Mouse (Mus musculus) megakaryocyte, embryonic 14.5 days (primary cell): ENCODE measurements around the gene Babam2. TPM values are rescaled to one million over a fixed set of nuclear protein-coding genes. Genes with fewer than 3 reads are reported as not detected.
"Not testable (repeated sequence)": the region's sequence is repeated elsewhere in the genome, so short reads cannot be mapped to it uniquely, and the experiment has no call there.

Experiments used
- H3K27me3 ChIP-seq: replicated peaks from 2 replicates; pipeline ENCODE3; 2012; ENCODE audit warnings: inconsistent platforms
- H3K36me3 ChIP-seq: replicated peaks from 2 replicates; pipeline ENCODE3; 2012; ENCODE audit warnings: low read length, inconsistent platforms, mixed read lengths
- H3K4me1 ChIP-seq: 2 replicates; pipeline ENCODE4 v1.6.1; 2012; ENCODE audit warnings: inconsistent platforms
- H3K4me3 ChIP-seq: replicated peaks from 2 replicates; pipeline ENCODE3; 2012; ENCODE audit warnings: moderate library complexity, mild to moderate bottlenecking, inconsistent platforms
- H3K9me3 ChIP-seq: 2 replicates; pipeline ENCODE4 v1.6.1; 2012; ENCODE audit warnings: inconsistent platforms
- FLI1 ChIP-seq: IDR thresholded peaks from 2 replicates; pipeline ENCODE4 v1.6.1; 2012; ENCODE audit warnings: low read length, inconsistent platforms, mixed read lengths
- GATA1 ChIP-seq: IDR thresholded peaks from 3 replicates; pipeline ENCODE4 v1.6.1; 2012; ENCODE audit warnings: mixed read lengths, low read length, inconsistent platforms, borderline replicate concordance
- polyA plus RNA-seq: library from polyadenylated mRNA; stranded (reverse); fragments of >175 nt; gene quantifications from 2 replicates; pipeline ENCODE4 v1.2.3, GENCODE M21; 2012; ENCODE audit warnings: low replicate concordance; ENCODE audit not compliant: insufficient read depth

Gene Babam2
- polyA plus RNA-seq, 1 experiment: 87.2 TPM

DNA sequence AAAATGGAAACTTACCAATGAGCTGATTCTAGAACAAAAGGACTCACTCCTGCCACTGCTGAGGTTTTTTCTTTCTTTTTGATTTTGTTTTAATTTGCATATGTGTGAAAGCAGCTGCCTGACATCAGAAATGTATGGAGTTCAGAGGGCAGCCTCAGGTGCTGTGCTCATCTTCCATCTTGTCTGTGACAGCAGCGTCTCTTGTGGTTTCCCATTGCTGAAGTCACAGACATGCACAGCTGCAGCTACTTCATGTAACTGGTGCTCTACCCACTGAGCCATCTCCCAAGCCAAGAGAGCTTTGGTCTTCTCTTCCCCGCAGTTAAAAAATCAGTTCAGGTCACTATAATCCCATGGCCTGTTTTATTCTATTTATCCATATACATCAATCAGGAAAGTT lies 266.4 kb downstream of the Babam2 start:
- Histone ChIP-seq H3K4me1 (peaks cover 15% of the 10 kb centered on the region), H3K36me3 (no peaks in the 10 kb centered on the region), H3K4me3 (no peak overlapping the region), H3K27me3 (no peaks in the 10 kb centered on the region), H3K9me3 (no peaks in the 10 kb centered on the region)
- no peak for TF ChIP-seq FLI1
- TF ChIP-seq GATA1: no peak

DNA sequence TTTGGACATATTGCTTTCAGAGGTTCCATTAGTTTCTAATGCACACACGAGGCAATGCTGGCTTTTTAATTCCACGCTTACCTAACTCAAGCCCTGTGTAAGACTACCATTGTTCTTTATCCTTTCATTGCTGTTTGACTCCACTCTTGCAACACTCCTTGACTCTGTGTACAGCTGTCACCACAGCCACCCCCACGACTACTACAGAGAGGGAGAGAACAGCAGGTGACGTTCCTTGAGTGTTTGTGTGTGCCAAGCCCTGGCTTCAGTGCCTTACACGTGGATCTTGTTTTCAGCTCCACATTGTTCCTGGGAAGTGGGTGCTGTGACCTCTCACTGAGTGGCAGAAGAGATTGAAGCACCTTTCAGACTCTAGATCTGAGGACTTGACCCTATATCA lies 269.3 kb downstream of the Babam2 start:
- H3K4me3 ChIP-seq: no peak overlapping the region
- peaks cover 22% of the 10 kb centered on the region for H3K4me1 ChIP-seq
- TF ChIP-seq GATA1 (no peak), FLI1 (no peak)
- H3K36me3 ChIP-seq: peaks cover 2% of the 10 kb centered on the region
- no peaks in the 10 kb centered on the region for H3K9me3 ChIP-seq
- no peaks in the 10 kb centered on the region for H3K27me3 ChIP-seq

DNA sequence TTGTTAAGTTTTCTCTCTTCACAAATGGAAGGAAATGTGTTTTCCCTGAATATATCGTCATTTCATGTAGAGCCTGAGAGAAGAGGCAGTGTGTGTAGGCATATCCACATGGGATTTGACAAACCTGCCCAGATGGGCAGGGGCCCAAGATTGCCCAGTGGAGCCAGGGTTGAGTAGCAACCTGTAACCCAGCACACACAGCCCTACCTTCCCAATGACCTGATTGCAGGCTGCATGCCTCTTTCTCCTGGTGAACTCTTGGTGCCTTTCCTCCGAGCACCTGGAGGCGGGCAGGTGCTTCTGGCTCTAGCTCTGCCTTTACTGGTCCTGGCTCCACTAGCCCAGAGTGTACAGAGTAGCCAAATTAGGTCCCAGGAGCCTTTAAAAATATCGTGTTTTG lies 270.0 kb downstream of the Babam2 start:
- no peak for TF ChIP-seq FLI1
- no peak for TF ChIP-seq GATA1
- Histone ChIP-seq H3K4me3 (no peak overlapping the region), H3K36me3 (peaks cover 5% of the 10 kb centered on the region), H3K9me3 (no peaks in the 10 kb centered on the region), H3K27me3 (no peaks in the 10 kb centered on the region), H3K4me1 (peaks cover 21% of the 10 kb centered on the region)

DNA sequence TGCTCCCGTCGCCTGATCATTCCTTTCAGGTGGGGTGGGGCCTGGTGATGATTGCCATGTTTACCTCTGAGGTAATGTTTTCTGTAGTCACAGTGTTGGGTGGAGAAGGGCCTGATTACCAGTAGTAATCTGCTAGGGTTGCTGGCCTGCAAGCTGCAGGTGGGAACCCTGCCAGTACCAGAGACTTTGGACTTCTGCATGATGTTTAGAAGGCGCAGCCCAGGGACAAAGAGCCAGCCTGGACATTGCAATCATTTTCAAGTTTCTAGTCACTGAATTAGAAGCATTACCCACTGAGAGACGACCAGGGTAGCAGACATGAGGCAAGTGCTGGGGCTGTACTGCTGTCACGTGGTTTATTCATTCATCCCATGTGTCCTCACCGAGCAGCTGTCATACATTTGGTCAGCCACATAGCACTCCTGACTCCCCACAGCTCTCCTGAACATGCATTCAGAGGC lies 270.6 kb downstream of the Babam2 start:
- Histone ChIP-seq H3K4me3 (no peak overlapping the region), H3K27me3 (no peaks in the 10 kb centered on the region), H3K9me3 (no peaks in the 10 kb centered on the region), H3K4me1 (peaks cover 23% of the 10 kb centered on the region), H3K36me3 (peaks cover 5% of the 10 kb centered on the region)
- TF ChIP-seq FLI1 (no peak), GATA1 (no peak)

DNA sequence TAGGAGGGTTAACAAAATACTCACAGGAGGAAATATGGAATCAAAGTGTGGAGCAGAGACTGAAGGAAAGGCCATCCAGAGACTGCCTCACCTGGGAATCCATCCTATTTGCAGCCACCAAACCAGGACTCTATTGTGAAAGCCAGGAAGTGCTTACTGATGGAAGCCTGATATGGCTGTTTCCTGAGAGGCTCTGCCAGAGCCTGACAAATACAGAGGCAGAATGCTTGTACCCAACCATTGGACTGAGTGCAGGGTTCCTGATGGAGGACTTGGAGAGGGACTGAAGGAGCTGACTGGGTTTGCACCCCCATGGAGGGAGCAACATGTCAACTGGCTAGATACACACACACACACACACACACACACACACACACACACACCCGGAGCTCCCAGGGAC lies 274.9 kb downstream of the Babam2 start:
- not testable (repeated sequence) for H3K9me3 ChIP-seq, H3K4me3 ChIP-seq, H3K36me3 ChIP-seq, H3K27me3 ChIP-seq
- peaks cover 14% of the 10 kb centered on the region for H3K4me1 ChIP-seq

DNA sequence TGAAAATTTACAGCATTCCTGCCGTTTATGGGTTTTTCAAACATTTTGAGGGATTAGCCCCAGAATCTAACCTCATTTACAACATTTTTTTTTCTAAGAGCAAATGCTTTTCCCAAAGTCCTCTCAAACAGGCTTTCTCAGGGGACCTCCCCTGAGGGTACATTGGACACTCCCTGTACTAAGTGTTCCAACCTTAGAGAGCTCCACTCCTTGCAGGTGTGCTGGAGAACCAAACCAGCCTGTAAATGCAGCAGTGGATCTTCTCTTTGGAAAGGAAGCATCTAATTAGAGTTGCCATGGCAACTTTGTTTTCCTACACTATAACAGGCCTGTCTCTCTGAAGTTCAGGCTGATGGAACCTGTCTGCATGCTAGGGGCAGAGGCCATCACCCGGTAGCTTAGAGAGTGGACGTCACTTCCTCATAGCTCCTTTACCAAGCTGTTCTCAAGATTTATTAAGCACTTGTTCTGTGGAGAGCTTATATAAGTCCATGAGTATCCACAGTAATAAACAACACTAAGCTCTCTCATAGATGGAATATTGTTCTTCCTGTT lies 277.2 kb downstream of the Babam2 start:
- Histone ChIP-seq H3K27me3 (no peaks in the 10 kb centered on the region), H3K4me1 (peaks cover 14% of the 10 kb centered on the region)
- TF ChIP-seq FLI1: no peak
- TF ChIP-seq GATA1: no peak

DNA sequence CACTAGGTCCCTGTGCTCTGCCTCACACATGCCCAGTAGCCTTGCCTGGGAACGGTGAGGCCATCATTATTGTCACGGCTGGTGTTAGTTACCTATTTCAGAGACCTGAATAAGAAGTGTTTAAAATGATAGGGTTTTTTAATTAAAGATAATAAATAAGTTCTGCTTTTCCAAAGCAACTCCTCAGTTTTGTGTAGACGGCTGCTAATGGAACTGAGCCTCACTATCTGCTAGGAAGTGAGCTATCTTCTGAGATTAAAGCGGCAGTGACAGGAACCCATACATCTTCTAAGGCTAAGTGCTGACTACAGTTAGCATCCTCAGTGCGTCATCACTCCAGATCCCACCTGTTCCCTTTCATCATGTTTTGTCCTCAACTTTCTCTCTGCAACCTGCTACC lies 284.6 kb downstream of the Babam2 start:
- Histone ChIP-seq H3K36me3 (peaks cover 6% of the 10 kb centered on the region), H3K4me3 (no peak overlapping the region), H3K9me3 (no peaks in the 10 kb centered on the region), H3K4me1 (peaks cover 31% of the 10 kb centered on the region), H3K27me3 (no peaks in the 10 kb centered on the region)
- TF ChIP-seq GATA1: no peak

More for the DNA sequence above, 277.2 kb downstream of the Babam2 start:
- H3K36me3 ChIP-seq: peaks cover 6% of the 10 kb centered on the region
- no peak overlapping the region for H3K4me3 ChIP-seq
- H3K9me3 ChIP-seq: no peaks in the 10 kb centered on the region

DNA sequence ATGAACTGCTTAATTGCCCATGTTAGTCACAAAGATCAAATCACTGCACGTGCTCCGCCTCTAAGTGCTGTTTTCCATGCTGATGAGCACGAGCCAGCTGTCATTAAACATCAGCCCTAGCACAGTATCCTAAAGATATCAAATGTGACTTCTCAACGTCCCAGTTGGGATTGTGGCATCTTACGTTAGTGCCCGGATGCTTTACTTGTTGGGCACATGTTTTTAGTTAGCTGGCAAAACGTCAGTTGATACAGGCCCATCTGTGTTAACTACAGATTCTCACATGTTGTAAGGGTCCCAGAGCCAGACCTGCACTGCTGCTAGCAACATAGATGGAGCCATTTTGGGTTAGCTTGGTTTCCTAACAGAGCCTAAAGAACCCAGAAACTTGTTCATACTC lies 285.7 kb downstream of the Babam2 start:
- H3K9me3 ChIP-seq: no peaks in the 10 kb centered on the region
- H3K36me3 ChIP-seq: peaks cover 10% of the 10 kb centered on the region
- H3K4me1 ChIP-seq: peaks cover 31% of the 10 kb centered on the region
- H3K4me3 ChIP-seq: no peak overlapping the region
- TF ChIP-seq FLI1 (no peak), GATA1 (no peak)
- H3K27me3 ChIP-seq: no peaks in the 10 kb centered on the region

DNA sequence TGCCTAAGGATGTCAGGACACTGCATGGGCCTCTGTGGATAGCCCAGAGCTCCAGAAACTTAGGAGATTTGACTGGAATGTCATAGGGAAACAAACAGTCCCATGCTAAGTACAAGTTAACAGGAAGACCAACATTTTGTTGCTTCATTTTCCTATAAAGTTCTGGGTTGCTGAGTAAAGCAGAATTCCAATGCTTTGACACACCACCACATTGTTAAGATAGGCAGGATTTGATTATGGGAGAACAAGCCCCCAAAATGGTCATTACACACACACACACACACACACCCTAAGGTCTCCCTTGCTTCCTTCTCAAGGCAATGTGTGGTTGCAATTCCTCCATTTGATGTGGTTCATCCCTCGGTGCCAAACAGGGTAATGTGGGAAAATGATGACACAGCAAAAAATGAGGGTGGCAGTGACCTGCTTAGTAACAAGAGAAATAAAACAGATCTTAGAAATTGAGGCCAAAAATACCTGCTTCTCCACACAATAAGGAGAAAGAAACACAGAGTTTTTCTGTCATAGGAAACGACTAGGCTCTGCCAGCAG lies 286.4 kb downstream of the Babam2 start:
- H3K27me3 ChIP-seq: no peaks in the 10 kb centered on the region

DNA sequence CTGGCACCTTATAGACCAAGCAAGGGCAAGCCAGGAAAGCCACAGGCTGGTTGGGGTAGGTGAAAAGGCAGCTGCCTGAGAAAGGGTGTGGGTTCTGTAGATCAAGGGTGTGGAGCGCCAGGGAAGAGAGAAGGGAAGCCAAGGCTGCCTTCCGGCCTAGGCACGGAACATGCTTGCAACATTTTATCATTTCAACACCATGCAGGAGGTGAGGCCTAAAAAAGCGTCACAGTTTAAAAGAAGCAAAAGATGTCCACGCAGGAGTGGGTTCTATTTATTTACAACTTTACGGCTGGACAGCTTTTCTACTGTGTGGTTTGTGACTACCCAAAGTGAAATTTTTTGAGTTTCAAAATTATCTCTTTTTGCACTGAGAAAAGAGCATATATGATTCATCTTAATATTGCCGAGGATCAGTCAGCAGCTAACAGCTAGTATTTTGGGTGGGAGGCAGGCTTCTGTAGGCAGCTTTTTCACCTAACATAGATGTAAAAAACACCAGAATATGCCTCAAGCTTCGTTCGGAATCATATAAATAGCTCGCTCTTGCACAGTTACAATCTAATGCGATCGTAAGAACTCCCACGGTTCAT lies 287.0 kb downstream of the Babam2 start:
- H3K36me3 ChIP-seq: peaks cover 10% of the 10 kb centered on the region

More for the DNA sequence above, 286.4 kb downstream of the Babam2 start:
- H3K36me3 ChIP-seq: peaks cover 10% of the 10 kb centered on the region
- TF ChIP-seq FLI1 (no peak), GATA1 (no peak)
- peaks cover 31% of the 10 kb centered on the region for H3K4me1 ChIP-seq
- no peak overlapping the region for H3K4me3 ChIP-seq
- no peaks in the 10 kb centered on the region for H3K9me3 ChIP-seq

More for the DNA sequence above, 287.0 kb downstream of the Babam2 start:
- TF ChIP-seq GATA1: no peak
- H3K4me1 ChIP-seq: peaks cover 31% of the 10 kb centered on the region
- H3K9me3 ChIP-seq: no peaks in the 10 kb centered on the region
- H3K4me3 ChIP-seq: no peak overlapping the region
- no peaks in the 10 kb centered on the region for H3K27me3 ChIP-seq
